Mouse (Mus musculus) bone marrow, adult 2 months (tissue): ENCODE data around the gene Nme9.

Experiments
- CTCF ChIP-seq: fragments of 200-500 bp; IDR thresholded peaks from 2 replicates; pipeline ENCODE4 v1.5.1; 2011; ENCODE audit warnings: low read length, control low read depth; ENCODE audit not compliant: control insufficient read depth, insufficient read depth
- POLR2A ChIP-seq: fragments of 200-500 bp; IDR thresholded peaks from 2 replicates; pipeline ENCODE4 v1.6.1; 2011; ENCODE audit warnings: low read depth, mild to moderate bottlenecking, control low read depth, low read length, borderline replicate concordance; ENCODE audit not compliant: control insufficient read depth

DNA sequence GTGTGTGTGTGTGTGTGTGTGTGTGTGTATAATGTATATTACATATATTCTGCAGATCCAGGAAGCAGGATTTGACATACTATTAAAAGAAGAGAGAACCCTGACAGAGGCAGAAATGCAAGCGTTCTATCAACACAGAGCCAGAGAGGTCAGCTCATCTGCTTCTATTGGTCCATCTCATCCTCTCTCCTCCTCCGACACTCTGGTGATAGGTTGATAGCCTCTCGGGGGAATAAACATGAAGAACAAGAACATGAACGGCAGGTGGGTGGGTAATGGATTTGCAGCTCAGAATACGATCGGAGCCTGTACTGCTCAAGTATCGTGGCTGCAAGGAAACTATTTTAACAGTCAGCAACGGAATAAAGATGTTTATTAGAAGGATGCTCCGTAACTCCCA, 17.3 kb downstream of the Nme9 start:
- no peak for TF ChIP-seq POLR2A
- TF ChIP-seq CTCF = no peak
